Mouse (Mus musculus) bone marrow, adult 2 months (tissue): ENCODE results near the gene Zfand3. TPM values are rescaled to one million over a fixed set of nuclear protein-coding genes. Genes with fewer than 3 reads are reported as not detected.

Experiments
- H3K27ac ChIP-seq: fragments of 200-500 bp; 2 replicates; pipeline ENCODE4 v1.5.1; 2012; ENCODE audit warnings: low read depth, mild to moderate bottlenecking, control low read depth, inconsistent platforms, low read length; ENCODE audit not compliant: control insufficient read depth, poor library complexity, insufficient read depth
- H3K4me1 ChIP-seq: fragments of 200-500 bp; 2 replicates; pipeline ENCODE4 v1.6.1; 2011; ENCODE audit warnings: low read length; ENCODE audit not compliant: control insufficient read depth, insufficient read depth
- H3K4me3 ChIP-seq: fragments of 200-500 bp; replicated peaks from 2 replicates; pipeline ENCODE3; 2011; ENCODE audit warnings: mild to moderate bottlenecking, low read depth, low read length, control low read depth; ENCODE audit not compliant: control insufficient read depth
- CTCF ChIP-seq: fragments of 200-500 bp; IDR thresholded peaks from 2 replicates; pipeline ENCODE4 v1.5.1; 2011; ENCODE audit warnings: low read length, control low read depth; ENCODE audit not compliant: control insufficient read depth, insufficient read depth
- POLR2A ChIP-seq: fragments of 200-500 bp; IDR thresholded peaks from 2 replicates; pipeline ENCODE4 v1.6.1; 2011; ENCODE audit warnings: low read depth, mild to moderate bottlenecking, control low read depth, low read length, borderline replicate concordance; ENCODE audit not compliant: control insufficient read depth
- WGBS: fragments of 180-500 bp; shearing (Covaris S2); methylation state at CpG from one replicate; pipeline ENCODE4 v1.1.7; 2018; 5-methylcytosine and 5-hydroxymethylcytosine counted together
- polyA plus RNA-seq: library from polyadenylated mRNA; stranded (reverse); fragments of >200 nt; gene quantifications from 2 replicates; pipeline ENCODE4 v1.2.4, GENCODE M21; 2011; ENCODE audit warnings: low replicate concordance; ENCODE audit not compliant: missing spikeins, insufficient read depth, insufficient read length

Zfand3 gene
- polyA plus RNA-seq, 1 experiment, result 46.6 TPM

- 75% methylated on average over 7 of the region's 7 CpGs for WGBS
- H3K4me3 ChIP-seq, result no peak overlapping the region
- TF ChIP-seq POLR2A (no peak), CTCF (no peak)
- H3K27ac ChIP-seq, result no peak overlapping the region
- no peaks in the 10 kb centered on the region for H3K4me1 ChIP-seq
These were observed 249.4 kb downstream of the Zfand3 start for GRCm38 (mm10) chr17:30253924-30254323.

GRCm38 (mm10) chr17:30255928-30256560, 251.5 kb downstream of the Zfand3 start:
- 78% methylated on average over 8 of the region's 8 CpGs for WGBS
- no peak for TF ChIP-seq CTCF
- no peak for TF ChIP-seq POLR2A

GRCm38 (mm10) chr17:30258480-30258879, 253.9 kb downstream of the Zfand3 start:
- Histone ChIP-seq H3K4me1 (no peaks in the 10 kb centered on the region; the same call in 1 of the 2 replicates), H3K27ac (no peak overlapping the region), H3K4me3 (no peak overlapping the region)
- 78% methylated on average over 4 of the region's 4 CpGs for WGBS
- TF ChIP-seq CTCF (no peak), POLR2A (no peak)

More at GRCm38 (mm10) chr17:30255928-30256560, 251.5 kb downstream of the Zfand3 start:
- Histone ChIP-seq H3K27ac (no peak overlapping the region), H3K4me1 (no peaks in the 10 kb centered on the region), H3K4me3 (no peak overlapping the region)

GRCm38 (mm10) chr17:30259938-30260337, 255.4 kb downstream of the Zfand3 start:
- no peak overlapping the region for H3K27ac ChIP-seq
- WGBS, result 78% methylated on average over 6 of the region's 6 CpGs
- H3K4me1 ChIP-seq, result no peaks in the 10 kb centered on the region; the same call in 1 of the 2 replicates
- TF ChIP-seq CTCF (no peak), POLR2A (no peak)
- H3K4me3 ChIP-seq, result no peak overlapping the region

Other genes starting within 250 kb of the Zfand3 start
- gene Mdga1, start 34.6 kb upstream of the Zfand3 start, polyA plus RNA-seq, result 3.2 and 4.5 TPM in 2 replicates